Mouse (Mus musculus) heart, embryonic 15.5 days (tissue): ENCODE data around the gene Ube2n. TPM values are rescaled to one million over a fixed set of nuclear protein-coding genes. Genes with fewer than 3 reads are reported as not detected.

ENCODE experiments used
- ATAC-seq: fragments of 200-750 bp; cut with Nextera tagmentation; replicated peaks from 2 replicates; pipeline ENCODE4 v1.8.0; 2017; ENCODE audit warnings: low read depth, moderate TSS enrichment; ENCODE audit not compliant: insufficient number of reproducible peaks, insufficient read depth, low FRiP score
- H3K27ac ChIP-seq: fragments of 300-500 bp; sonication (generic); 2 replicates; pipeline ENCODE4 v1.5.1; 2015; ENCODE audit warnings: mild to moderate bottlenecking, inconsistent platforms
- H3K27me3 ChIP-seq: fragments of 300-500 bp; sonication (generic); 2 replicates; pipeline ENCODE4 v1.6.1; 2015; ENCODE audit warnings: inconsistent platforms
- H3K36me3 ChIP-seq: fragments of 300-500 bp; sonication (generic); 2 replicates; pipeline ENCODE4 v1.6.1; 2015; ENCODE audit warnings: mild to moderate bottlenecking, inconsistent platforms
- H3K4me1 ChIP-seq: fragments of 300-500 bp; sonication (generic); replicated peaks from 2 replicates; pipeline ENCODE4 v1.6.1; 2015; ENCODE audit warnings: inconsistent platforms
- H3K4me2 ChIP-seq: fragments of 300-500 bp; sonication (generic); 2 replicates; pipeline ENCODE4 v1.6.1; 2015; ENCODE audit warnings: inconsistent platforms, mild to moderate bottlenecking, moderate library complexity
- H3K4me3 ChIP-seq: fragments of 300-500 bp; sonication (generic); 2 replicates; pipeline ENCODE4 v1.5.1; 2015; ENCODE audit warnings: mild to moderate bottlenecking, inconsistent platforms
- H3K9ac ChIP-seq: fragments of 300-500 bp; sonication (generic); 2 replicates; pipeline ENCODE4 v1.6.1; 2015; ENCODE audit warnings: mild to moderate bottlenecking, inconsistent platforms
- H3K9me3 ChIP-seq: fragments of 300-500 bp; sonication (generic); replicated peaks from 2 replicates; pipeline ENCODE4 v1.6.1; 2016; ENCODE audit warnings: inconsistent platforms
- WGBS: fragments of 180-500 bp; shearing (Covaris S2); methylation state at CpG from one replicate; pipeline ENCODE4 v1.1.7; 2015; ENCODE audit warnings: mixed read lengths; 5-methylcytosine and 5-hydroxymethylcytosine counted together
- polyA plus RNA-seq: library from polyadenylated mRNA; unstranded; fragments of >200 nt; fragmentation: Nextera tagmentation; extraction: Ambion mirVana; gene quantifications from 2 replicates; pipeline ENCODE4 v1.2.1, GENCODE M21; 2015

The Ube2n gene
- polyA plus RNA-seq, result 231 and 245 TPM in 2 replicates

DNA sequence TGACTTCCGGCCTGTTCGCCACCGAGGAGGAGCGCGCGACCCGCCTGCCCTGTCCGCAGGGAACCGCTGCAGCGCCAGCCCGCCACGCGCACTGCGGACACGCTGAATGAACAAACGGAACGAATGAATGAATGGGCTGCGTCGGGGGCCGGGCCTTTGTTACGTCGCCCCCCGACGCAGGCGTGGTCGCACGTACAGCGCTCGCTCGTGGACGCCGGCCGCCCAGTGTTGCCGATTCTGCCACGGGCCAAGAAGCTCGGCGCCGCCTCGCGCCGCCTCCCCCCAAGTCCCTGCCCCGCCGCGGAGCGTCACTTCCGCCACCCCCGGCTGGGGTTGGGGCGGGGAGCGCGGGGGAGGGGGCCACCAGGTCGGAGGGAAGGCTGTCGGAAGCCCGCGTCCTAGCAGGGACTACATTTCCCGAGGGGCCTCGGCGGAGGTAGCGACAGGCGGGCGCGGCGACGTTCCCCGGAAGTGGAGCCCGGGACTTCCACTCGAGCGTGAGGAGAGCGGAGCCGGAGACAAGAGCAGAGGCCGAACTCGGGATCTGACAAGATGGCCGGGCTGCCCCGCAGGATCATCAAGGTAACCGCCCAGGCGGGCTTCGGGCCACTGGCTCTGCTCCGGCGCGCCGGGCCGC, at the start of gene Ube2n:
Ube2n (plus strand) TSS at position 490 of the 637 bp plus-strand sequence.
- peak within 1 kb of the TSS; percentile 67 for H3K4me2 ChIP-seq
- ATAC-seq, result peak; percentile 96
- peak within 1 kb of the TSS; percentile 95 for H3K9ac ChIP-seq
- peak within 1 kb of the TSS; percentile 94 for H3K4me3 ChIP-seq
- H3K4me1 ChIP-seq, result peaks cover 10% of the 10 kb centered on the region
- H3K27ac ChIP-seq, result peak within 1 kb of the TSS; percentile 99
- H3K36me3 ChIP-seq, result no peaks in the 10 kb centered on the region
- H3K27me3 ChIP-seq, result no peaks in the 10 kb centered on the region
- H3K9me3 ChIP-seq, result no peaks in the 10 kb centered on the region
- under 1% methylated on average over 78 of the region's 81 CpGs for WGBS

DNA sequence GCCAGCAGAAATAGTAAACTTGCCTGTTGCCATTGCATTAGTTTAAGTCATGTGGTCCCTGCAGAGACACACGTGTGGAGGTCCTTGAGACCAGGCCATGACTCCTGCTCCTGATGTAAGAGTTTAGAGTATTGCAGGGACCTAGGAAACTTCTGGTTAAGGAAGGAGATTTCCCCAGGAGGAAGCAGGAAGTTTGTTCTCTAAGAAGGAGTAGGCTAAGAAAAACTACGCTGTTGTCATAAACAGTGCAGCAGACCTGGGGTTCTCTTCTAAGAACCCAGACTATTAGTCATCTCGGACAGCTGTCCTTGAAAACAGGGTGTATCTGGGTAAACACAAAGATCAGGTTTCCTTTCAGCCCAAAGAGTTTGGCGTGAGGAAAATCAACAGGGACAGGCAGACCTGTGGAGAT, 49.5 kb upstream of the Ube2n start:
- Histone ChIP-seq H3K9ac (no peak overlapping the region), H3K9me3 (no peaks in the 10 kb centered on the region), H3K4me3 (no peak overlapping the region), H3K4me2 (no peak overlapping the region), H3K27me3 (no peaks in the 10 kb centered on the region), H3K4me1 (no peaks in the 10 kb centered on the region), H3K36me3 (no peaks in the 10 kb centered on the region), H3K27ac (no peak overlapping the region)
- WGBS, result 41% methylated on average over 4 of the region's 4 CpGs
- no peak for ATAC-seq

DNA sequence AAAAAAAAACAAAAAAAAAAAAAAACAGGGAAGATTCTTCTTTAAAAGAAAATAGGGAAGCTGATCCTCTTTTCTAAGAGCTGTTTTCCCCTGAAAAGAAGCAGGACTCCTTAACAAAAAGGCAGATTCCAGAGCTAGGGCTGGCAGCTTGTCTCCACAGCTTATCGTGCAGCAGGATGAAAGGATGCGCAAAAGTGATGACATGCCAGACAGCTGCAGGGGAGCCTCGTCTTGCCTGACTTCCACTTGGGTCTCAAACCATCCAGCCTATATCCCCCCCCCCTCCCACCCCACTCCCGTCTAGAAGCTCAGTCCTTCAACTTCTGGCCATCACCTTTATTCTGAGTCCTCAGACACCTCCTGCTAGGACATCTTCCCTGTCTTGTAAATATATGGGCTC, 46.1 kb upstream of the Ube2n start:
- no peaks in the 10 kb centered on the region for H3K4me1 ChIP-seq
- H3K9ac ChIP-seq, result no peak overlapping the region
- H3K27ac ChIP-seq, result no peak overlapping the region
- no peak for ATAC-seq
- H3K4me2 ChIP-seq, result no peak overlapping the region
- no peak overlapping the region for H3K4me3 ChIP-seq
- no peaks in the 10 kb centered on the region for H3K27me3 ChIP-seq
- WGBS, result 35% methylated on average over 4 of the region's 4 CpGs
- H3K9me3 ChIP-seq, result no peaks in the 10 kb centered on the region
- no peaks in the 10 kb centered on the region for H3K36me3 ChIP-seq

DNA sequence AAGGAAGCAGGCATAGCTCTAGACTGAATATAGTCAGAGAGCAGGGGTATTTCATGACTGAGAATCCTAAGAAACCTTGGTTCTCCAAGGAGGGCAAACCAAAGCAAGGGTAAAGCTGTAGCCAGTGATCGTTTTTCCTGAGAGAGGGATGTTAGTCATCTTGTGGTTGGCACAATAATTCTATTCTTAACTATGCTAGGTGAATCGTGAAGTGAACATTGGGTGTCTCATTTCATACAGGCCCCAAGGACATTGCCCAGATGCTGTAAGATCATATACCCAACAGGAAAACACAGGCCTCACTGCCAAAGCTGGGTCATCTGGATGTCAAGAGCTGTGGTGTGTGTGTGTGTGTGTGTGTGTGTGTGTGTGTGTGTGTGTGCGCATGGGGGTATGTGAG, 43.8 kb upstream of the Ube2n start:
- Histone ChIP-seq H3K27ac (no peak overlapping the region), H3K4me1 (no peaks in the 10 kb centered on the region), H3K9ac (no peak overlapping the region), H3K9me3 (no peaks in the 10 kb centered on the region), H3K4me2 (no peak overlapping the region), H3K36me3 (no peaks in the 10 kb centered on the region), H3K4me3 (no peak overlapping the region), H3K27me3 (no peaks in the 10 kb centered on the region)
- no peak for ATAC-seq
- WGBS, result 72% methylated on average over 3 of the region's 3 CpGs

DNA sequence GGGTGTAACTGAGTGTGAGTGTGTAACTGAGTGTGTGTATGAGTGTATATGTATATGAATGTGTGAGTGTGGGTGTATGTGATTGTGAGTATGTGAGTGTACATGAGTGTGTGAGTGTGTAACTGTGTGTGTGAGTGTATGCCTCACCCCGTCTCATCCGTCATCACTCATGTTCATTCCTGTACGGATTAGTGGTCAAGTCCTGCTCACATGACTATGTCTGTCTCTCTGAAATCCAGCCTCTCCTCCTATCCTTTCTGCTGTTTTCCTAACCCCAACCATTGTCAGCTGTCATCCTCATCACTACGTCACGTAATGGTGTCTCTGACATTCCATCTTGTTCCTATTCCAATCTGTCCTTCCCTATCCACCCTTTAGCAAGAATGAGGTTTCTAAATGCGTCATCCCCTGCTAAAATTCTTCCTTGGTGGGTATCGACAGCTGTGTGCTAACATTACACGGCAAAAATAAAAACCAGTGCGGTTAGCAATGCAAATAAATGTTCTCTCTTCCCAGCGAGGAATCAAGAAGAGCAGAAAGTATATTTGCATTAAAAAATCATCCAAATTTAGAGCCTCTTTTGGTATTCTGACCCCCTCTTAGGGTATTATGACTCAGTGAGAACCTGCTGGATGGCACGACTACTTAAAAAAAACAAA, 42.9 kb upstream of the Ube2n start:
- H3K4me3 ChIP-seq, result no peak overlapping the region
- no peaks in the 10 kb centered on the region for H3K36me3 ChIP-seq
- H3K9me3 ChIP-seq, result no peaks in the 10 kb centered on the region
- no peak overlapping the region for H3K4me2 ChIP-seq
- H3K4me1 ChIP-seq, result no peaks in the 10 kb centered on the region
- no peaks in the 10 kb centered on the region for H3K27me3 ChIP-seq
- no peak overlapping the region for H3K27ac ChIP-seq
- H3K9ac ChIP-seq, result no peak overlapping the region
- no peak for ATAC-seq
- WGBS, result 79% methylated on average over 11 of the region's 11 CpGs

DNA sequence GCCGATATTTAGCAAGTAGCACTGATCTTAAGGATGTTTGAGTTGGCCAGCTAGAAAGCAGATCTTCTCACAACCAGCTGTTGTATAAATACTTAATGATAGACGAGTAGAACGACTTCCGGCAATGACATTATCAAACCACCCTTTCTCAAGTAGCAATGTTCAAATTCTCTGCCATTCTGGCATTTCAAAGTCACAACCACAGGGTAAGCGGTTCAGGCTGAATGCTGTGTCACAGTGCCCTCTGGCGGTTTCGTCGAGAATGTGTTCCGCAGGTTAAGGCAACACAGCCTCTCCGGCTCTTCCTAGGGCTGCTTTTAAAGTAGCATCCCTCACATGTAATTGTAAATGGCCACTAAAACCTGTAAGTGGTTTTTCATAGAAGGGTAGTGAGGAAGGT, 39.0 kb upstream of the Ube2n start:
- no peak for ATAC-seq
- Histone ChIP-seq H3K9me3 (no peaks in the 10 kb centered on the region), H3K9ac (no peak overlapping the region), H3K4me1 (no peaks in the 10 kb centered on the region), H3K27ac (no peak overlapping the region), H3K27me3 (no peaks in the 10 kb centered on the region), H3K36me3 (peaks cover 14% of the 10 kb centered on the region), H3K4me3 (no peak overlapping the region), H3K4me2 (no peak overlapping the region)
- WGBS, result 8% methylated on average over 10 of the region's 10 CpGs

DNA sequence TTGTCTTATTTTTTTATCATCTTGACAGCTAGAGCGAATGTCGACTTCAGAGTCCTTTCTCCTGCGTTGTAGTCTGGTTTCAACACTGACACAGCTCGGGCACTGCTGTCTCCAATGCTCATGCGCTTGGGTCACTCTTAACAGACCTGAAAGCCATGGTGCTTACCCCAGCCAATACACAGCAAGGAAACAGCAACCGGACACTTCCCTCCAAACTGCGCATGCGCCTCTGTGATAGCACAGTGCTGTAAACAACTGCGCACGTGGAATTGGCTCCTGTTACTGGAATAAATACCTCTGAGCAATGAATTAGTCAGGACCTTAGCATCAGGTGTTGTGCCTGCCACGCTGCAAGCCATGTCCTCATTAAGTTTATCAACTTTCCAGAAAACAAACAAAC, 37.4 kb upstream of the Ube2n start:
- no peaks in the 10 kb centered on the region for H3K4me1 ChIP-seq
- no peak overlapping the region for H3K4me2 ChIP-seq
- H3K9ac ChIP-seq, result no peak overlapping the region
- no peak overlapping the region for H3K4me3 ChIP-seq
- H3K9me3 ChIP-seq, result no peaks in the 10 kb centered on the region
- WGBS, result 78% methylated on average over 11 of the region's 11 CpGs
- no peak for ATAC-seq
- H3K36me3 ChIP-seq, result peaks cover 26% of the 10 kb centered on the region
- no peak overlapping the region for H3K27ac ChIP-seq
- H3K27me3 ChIP-seq, result no peaks in the 10 kb centered on the region

DNA sequence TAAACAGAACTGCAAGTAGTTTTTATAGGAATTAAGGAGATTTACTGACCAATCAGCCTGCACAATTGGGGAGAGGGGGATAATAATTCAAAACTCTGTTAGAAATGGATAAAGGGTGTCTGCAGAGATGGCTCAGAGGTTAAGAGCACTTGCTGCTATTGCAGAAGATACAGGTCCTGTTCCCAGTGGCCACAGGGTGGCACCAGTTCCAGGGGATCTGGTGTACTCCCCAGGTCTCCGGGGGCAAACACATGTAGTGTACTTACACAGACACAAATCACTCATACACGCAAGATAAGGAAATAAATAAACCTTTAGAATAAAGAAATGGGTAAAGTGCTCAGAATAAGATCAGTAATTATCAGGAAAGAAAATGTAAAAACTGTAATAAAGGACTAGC, 25.3 kb upstream of the Ube2n start:
- 62% methylated on average over 2 of the region's 2 CpGs for WGBS

DNA sequence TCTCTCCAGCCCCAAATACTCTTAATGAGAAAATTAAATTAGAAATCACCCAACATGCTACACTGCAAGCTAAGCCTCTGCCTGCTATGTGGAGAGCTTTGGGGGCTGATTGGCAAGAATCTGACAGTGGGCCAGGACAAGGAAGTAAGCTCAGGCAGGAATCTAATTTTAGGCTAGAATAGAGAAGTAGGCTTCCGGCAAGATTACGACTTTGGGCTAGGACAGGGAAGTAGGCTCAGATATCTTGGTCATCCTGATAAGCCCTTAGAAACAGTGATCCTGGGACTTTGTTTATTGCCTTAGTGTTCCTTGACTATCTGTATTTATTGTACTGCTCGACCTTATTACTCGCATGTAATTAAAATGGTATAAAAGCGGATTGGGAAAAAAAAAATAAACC, 20.7 kb upstream of the Ube2n start:
- no peak for ATAC-seq
- H3K4me1 ChIP-seq, result no peaks in the 10 kb centered on the region
- no peak overlapping the region for H3K4me3 ChIP-seq
- 84% methylated on average over 5 of the region's 5 CpGs for WGBS
- H3K9ac ChIP-seq, result no peak overlapping the region
- no peak overlapping the region for H3K27ac ChIP-seq
- H3K36me3 ChIP-seq, result peaks cover 79% of the 10 kb centered on the region
- no peaks in the 10 kb centered on the region for H3K27me3 ChIP-seq
- no peak overlapping the region for H3K4me2 ChIP-seq
- 0 out of 2 replicates have a peak, but pooled peaks cover 4% of the 10 kb centered on the region for H3K9me3 ChIP-seq

More for the DNA sequence above, 25.3 kb upstream of the Ube2n start:
- peaks cover 93% of the 10 kb centered on the region for H3K36me3 ChIP-seq
- H3K4me2 ChIP-seq, result no peak overlapping the region
- no peaks in the 10 kb centered on the region for H3K4me1 ChIP-seq
- no peak overlapping the region for H3K27ac ChIP-seq
- 0 out of 2 replicates have a peak, but pooled peaks cover under 1% of the 10 kb centered on the region for H3K9me3 ChIP-seq
- no peak for ATAC-seq
- no peak overlapping the region for H3K4me3 ChIP-seq
- no peak overlapping the region for H3K9ac ChIP-seq
- no peaks in the 10 kb centered on the region for H3K27me3 ChIP-seq

DNA sequence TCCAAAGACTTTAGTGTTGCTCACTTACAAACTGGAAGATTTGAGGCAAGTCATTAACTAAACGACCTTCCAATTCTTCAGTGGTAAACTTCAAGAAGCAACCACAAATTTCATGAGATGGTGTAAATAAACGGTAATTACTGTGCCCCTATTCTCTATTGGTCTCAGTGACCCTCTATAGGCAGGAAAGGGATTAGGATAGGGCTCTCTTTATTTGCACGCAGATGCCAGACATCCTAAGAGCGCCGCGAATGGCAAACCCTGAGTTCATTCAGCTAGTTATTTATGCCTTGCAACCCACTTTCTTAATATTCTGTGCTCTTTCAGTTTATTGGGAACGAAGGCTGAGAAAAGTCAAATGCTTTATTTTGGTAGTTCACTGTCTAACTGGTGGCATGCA, 13.9 kb upstream of the Ube2n start:
- H3K4me1 ChIP-seq, result peaks cover 10% of the 10 kb centered on the region
- peak overlapping the region; percentile 69 for H3K4me3 ChIP-seq
- peaks cover 14% of the 10 kb centered on the region for H3K36me3 ChIP-seq
- peak overlapping the region; percentile 87 for H3K9ac ChIP-seq
- WGBS, result 2% methylated on average over 7 of the region's 7 CpGs
- H3K9me3 ChIP-seq, result no peaks in the 10 kb centered on the region
- ATAC-seq, result no peak
- H3K4me2 ChIP-seq, result peak overlapping the region; percentile 73
- peak overlapping the region; percentile 91 for H3K27ac ChIP-seq
- no peaks in the 10 kb centered on the region for H3K27me3 ChIP-seq

DNA sequence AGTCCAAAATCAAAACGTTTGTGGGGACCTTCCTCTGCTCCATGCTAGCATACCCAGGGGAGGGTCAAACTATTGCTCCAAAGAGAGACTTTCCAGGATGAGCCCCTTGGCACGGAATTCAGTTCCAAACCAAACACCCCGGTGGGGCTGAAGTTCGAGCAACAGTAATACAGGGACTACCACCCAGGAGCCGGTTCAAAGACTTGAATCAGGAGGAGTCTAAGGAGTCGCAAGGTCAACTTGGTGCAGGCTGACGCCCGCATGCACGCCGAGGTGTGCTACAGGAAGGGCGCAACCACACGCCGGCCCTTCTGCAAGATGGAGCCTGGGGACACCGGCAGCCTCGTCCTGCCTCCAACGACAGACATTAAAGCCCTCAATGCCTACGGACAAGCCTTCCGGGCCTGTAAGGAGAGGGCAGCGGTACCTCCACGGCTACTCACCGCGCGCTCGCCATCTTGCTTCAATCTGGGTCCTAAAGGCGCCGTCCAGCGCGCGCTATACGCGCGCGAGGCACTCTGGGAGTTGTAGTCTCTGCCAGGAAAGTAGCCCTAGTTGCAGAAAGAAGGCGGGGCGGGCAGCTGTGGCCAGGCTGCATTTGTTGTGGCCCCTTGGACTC, 13.4 kb upstream of the Ube2n start, which contains the start of gene Mrpl42:
Mrpl42 (minus strand) TSS at position 478 of the 619 bp plus-strand sequence.
- Histone ChIP-seq H3K27me3 (no peaks in the 10 kb centered on the region), H3K4me1 (peaks cover 10% of the 10 kb centered on the region), H3K9me3 (no peaks in the 10 kb centered on the region), H3K36me3 (peaks cover 12% of the 10 kb centered on the region), H3K27ac (peak within 1 kb of the TSS; percentile 91), H3K4me3 (peak within 1 kb of the TSS; percentile 69), H3K4me2 (peak within 1 kb of the TSS; percentile 73), H3K9ac (peak within 1 kb of the TSS; percentile 87)
- peak; percentile 91 for ATAC-seq
- WGBS, result under 1% methylated on average over 35 of the region's 35 CpGs
